8 mouse cellular contexts compared by ENCODE assay signal in the genomic region with DNA sequence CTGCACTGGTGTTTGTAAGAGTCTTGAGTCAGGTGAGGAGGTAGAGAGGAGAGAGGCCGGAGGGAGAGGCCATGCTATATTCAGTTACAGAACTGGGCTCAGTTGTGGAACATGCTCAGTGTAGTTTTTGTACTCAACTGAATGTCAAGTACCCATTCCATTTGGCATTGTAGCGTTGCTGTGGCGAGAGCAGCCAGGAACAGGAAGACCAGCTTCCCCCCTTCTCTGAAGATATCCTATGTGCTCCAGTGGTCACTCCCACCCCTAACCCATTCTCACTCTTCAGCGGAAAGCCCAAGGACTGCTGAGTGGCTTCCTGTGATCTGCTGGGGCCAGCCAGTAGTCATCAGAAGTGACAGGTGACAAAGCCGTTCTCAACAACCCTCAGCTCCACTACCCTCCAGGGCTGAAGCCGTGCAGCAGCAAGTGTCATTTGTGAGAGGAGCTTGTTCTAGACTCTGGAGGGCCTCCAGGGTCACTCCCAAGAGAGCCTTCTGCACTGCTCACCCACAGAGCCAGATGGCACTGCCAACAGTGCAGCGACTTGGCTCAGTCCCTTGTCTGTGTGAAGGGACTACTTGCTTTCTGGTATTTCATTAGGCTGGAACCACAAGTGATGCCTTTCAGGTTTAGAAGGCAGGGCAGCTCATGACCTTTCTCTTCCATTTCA.
A peak's percentile ranks its signal among the peaks of the same experiment; 100 is the strongest.
DNase-seq lines count a peak whose midpoint lies in the region; ATAC-seq and TF ChIP-seq lines count a peak whose summit lies in the region.

No protein-coding gene starts in this region.

- ATAC-seq in erythroblast, adult 5-6 weeks (replicated peaks; ENCODE audit: low FRiP score, poor library complexity, severe bottlenecking), result no peak
- ATAC-seq in midbrain, embryonic 14.5 days (ENCODE audit: low FRiP score, low TSS enrichment), result no peak

- DNase-seq in lung, postnatal 25 days (ENCODE audit: low spot score), result peak; percentile 0
- no peak for DNase-seq in lung, adult 2 months
- peak; percentile 13 to 29 for DNase-seq in cerebellum, adult 2 months
- peak; percentile 36 to 43 for DNase-seq in heart, postnatal 14 days
- DNase-seq in midbrain, embryonic 14.5 days, result no peak
- DNase-seq in thymus, postnatal 10 days (ENCODE audit: low spot score in 2 of 2), result no peak

- H3K36me3 ChIP-seq in midbrain, embryonic 14.5 days (ENCODE audit: control insufficient read depth, insufficient read depth, low read length), result no peaks in the 10 kb centered on the region

- no peak overlapping the region for H3K4me3 ChIP-seq in lung, adult 2 months (replicated peaks; ENCODE audit: extremely low read depth, low read depth, low read length)
- H3K4me3 ChIP-seq in cerebellum, adult 2 months (replicated peaks; ENCODE audit: insufficient read depth, low read depth, low read length), result no peak overlapping the region
- H3K4me3 ChIP-seq in olfactory bulb, adult 2 months (ENCODE audit: insufficient read depth, low read depth, low read length), result no peak overlapping the region
- no peak overlapping the region for H3K4me3 ChIP-seq in midbrain, embryonic 14.5 days (replicated peaks; ENCODE audit: low read depth, low read length)

- peaks cover 10% of the 10 kb centered on the region for H3K4me1 ChIP-seq in lung, adult 2 months (ENCODE audit: control insufficient read depth, insufficient read depth, low read length)
- no peaks in the 10 kb centered on the region for H3K4me1 ChIP-seq in cerebellum, adult 2 months (ENCODE audit: control insufficient read depth, insufficient read depth, low read length)
- H3K4me1 ChIP-seq in olfactory bulb, adult 2 months (ENCODE audit: control insufficient read depth, insufficient read depth, low read length), result peaks cover 5% of the 10 kb centered on the region; the same call in 1 of the 2 replicates
- no peaks in the 10 kb centered on the region for H3K4me1 ChIP-seq in midbrain, embryonic 14.5 days (ENCODE audit: control insufficient read depth, insufficient read depth, low read length)

- 27% methylated on average over 7 of the region's 7 CpGs for WGBS in lung, adult 2 months
- 31% methylated on average over 7 of the region's 7 CpGs for WGBS in cerebellum, adult 2 months
- 65% methylated on average over 7 of the region's 7 CpGs for WGBS in olfactory bulb, adult 2 months
- 79% methylated on average over 7 of the region's 7 CpGs for WGBS in midbrain, embryonic 14.5 days

- H3K27me3 ChIP-seq in cerebellum, adult 2 months (ENCODE audit: control insufficient read depth, insufficient read depth, low read length), result no peaks in the 10 kb centered on the region
- H3K27me3 ChIP-seq in midbrain, embryonic 14.5 days (ENCODE audit: control insufficient read depth, insufficient read depth, low read length), result no peaks in the 10 kb centered on the region

- no peak overlapping the region for H3K27ac ChIP-seq in cerebellum, adult 2 months (ENCODE audit: insufficient read depth, low read length)
- H3K27ac ChIP-seq in olfactory bulb, adult 2 months (ENCODE audit: insufficient read depth, low read depth, low read length), result peak overlapping the region; percentile 16; the same call in 1 of the 2 replicates
- no peak overlapping the region for H3K27ac ChIP-seq in midbrain, embryonic 14.5 days (replicated peaks; ENCODE audit: low read depth, low read length)

- no peak for TF ChIP-seq CTCF in lung, adult 2 months (IDR thresholded peaks at IDR 0.05; ENCODE audit: insufficient read depth, low read length)
- no peak for TF ChIP-seq CTCF in cerebellum, adult 2 months (IDR thresholded peaks at IDR 0.05; ENCODE audit: borderline replicate concordance, insufficient read depth, low read depth, low read length)
- TF ChIP-seq CTCF in olfactory bulb, adult 2 months (IDR thresholded peaks at IDR 0.05; ENCODE audit: insufficient read depth, low read depth, low read length), result no peak

- H3K4me2 ChIP-seq in midbrain, embryonic 14.5 days (ENCODE audit: low read length), result no peak overlapping the region

- H3K9me3 ChIP-seq in midbrain, embryonic 14.5 days (ENCODE audit: control insufficient read depth, low read length), result no peaks in the 10 kb centered on the region

- H3K9ac ChIP-seq in midbrain, embryonic 14.5 days (replicated peaks; ENCODE audit: low read length), result no peak overlapping the region

- no peak for TF ChIP-seq POLR2A in lung, adult 2 months (IDR thresholded peaks at IDR 0.05; ENCODE audit: borderline replicate concordance, extremely low read depth, low read depth, low read length)
- TF ChIP-seq POLR2A in cerebellum, adult 2 months (IDR thresholded peaks at IDR 0.05; ENCODE audit: borderline replicate concordance, insufficient read depth, low read length), result no peak
- TF ChIP-seq POLR2A in olfactory bulb, adult 2 months (IDR thresholded peaks at IDR 0.05; ENCODE audit: insufficient read depth, low read depth, low read length), result no peak

- intact Hi-C loops in heart, postnatal 14 days (cut with DNase I), result no loop called here

Comparison
In these comparisons a context has a peak if more than half of its experiments do, and no peak if none do; other contexts are left out.
1. DNase-seq: peak in lung, postnatal 25 days (single experiment), cerebellum, adult 2 months (2 of 2) and heart, postnatal 14 days (2 of 2); none in lung, adult 2 months (single experiment), midbrain, embryonic 14.5 days (single experiment) and thymus, postnatal 10 days (0 of 2).